Mouse (Mus musculus) midbrain, postnatal 0 days (tissue): ENCODE measurements around the gene Eri3. TPM values are rescaled to one million over a fixed set of nuclear protein-coding genes. Genes with fewer than 3 reads are reported as not detected.
A peak's percentile ranks its signal among the peaks of the same experiment; 100 is the strongest.

Experiments
- ATAC-seq: fragments of 200-750 bp; cut with Nextera tagmentation; 2 replicates; pipeline ENCODE4 v1.8.0; 2017; ENCODE audit warnings: moderate number of reproducible peaks, mild to moderate bottlenecking, moderate TSS enrichment, moderate library complexity; ENCODE audit not compliant: low FRiP score
- DNase-seq: peaks from one replicate; pipeline ENCODE4 v3.0.0-alpha.2; 2015; ENCODE audit warnings: low spot score
- H3K27ac ChIP-seq: fragments of 300-500 bp; sonication (generic); 2 replicates; pipeline ENCODE4 v1.5.1; 2014; ENCODE audit warnings: low read depth, mild to moderate bottlenecking, low read length, mixed read lengths
- H3K27me3 ChIP-seq: fragments of 300-500 bp; sonication (generic); 2 replicates; pipeline ENCODE4 v1.6.1; 2014; ENCODE audit warnings: low read length, control low read depth, mixed read lengths; ENCODE audit not compliant: insufficient read depth
- H3K36me3 ChIP-seq: fragments of 300-500 bp; sonication (generic); 2 replicates; pipeline ENCODE4 v1.6.1; 2014; ENCODE audit warnings: low read length, control low read depth, mixed read lengths; ENCODE audit not compliant: insufficient read depth
- H3K4me1 ChIP-seq: fragments of 300-500 bp; sonication (generic); 2 replicates; pipeline ENCODE4 v1.6.1; 2014; ENCODE audit warnings: mild to moderate bottlenecking, control low read depth, antibody characterized with exemption, low read length, mixed read lengths; ENCODE audit not compliant: insufficient read depth
- H3K4me2 ChIP-seq: fragments of 300-500 bp; sonication (generic); 2 replicates; pipeline ENCODE4 v1.6.1; 2014; ENCODE audit warnings: low read depth, mild to moderate bottlenecking, low read length, mixed read lengths; ENCODE audit not compliant: poor library complexity, severe bottlenecking
- H3K4me3 ChIP-seq: fragments of 300-500 bp; sonication (generic); 2 replicates; pipeline ENCODE4 v1.5.1; 2014; ENCODE audit warnings: low read depth, mild to moderate bottlenecking, low read length, moderate library complexity
- H3K9ac ChIP-seq: fragments of 300-500 bp; sonication (generic); replicated peaks from 2 replicates; pipeline ENCODE4 v1.6.1; 2014; ENCODE audit warnings: mild to moderate bottlenecking, low read length, moderate library complexity, mixed read lengths; ENCODE audit not compliant: poor library complexity, severe bottlenecking
- H3K9me3 ChIP-seq: fragments of 300-500 bp; sonication (generic); 2 replicates; pipeline ENCODE4 v1.6.1; 2016; ENCODE audit warnings: low read length, control low read depth
- CTCF ChIP-seq: IDR thresholded peaks from 2 replicates; pipeline ENCODE4 v1.5.1; 2016; ENCODE audit warnings: antibody characterized with exemption, mild to moderate bottlenecking
- WGBS: fragments of 180-500 bp; shearing (Covaris S2); extraction: QIAGEN DNeasy Blood & Tissue Kit; methylation state at CpG from one replicate; pipeline ENCODE4 v1.1.7; 2014; 5-methylcytosine and 5-hydroxymethylcytosine counted together
- polyA plus RNA-seq: library from polyadenylated mRNA; unstranded; fragments of >200 nt; fragmentation: Nextera tagmentation; extraction: Ambion mirVana; gene quantifications from 2 replicates; pipeline ENCODE4 v1.2.1, GENCODE M21; 2015
- total RNA-seq: library from RNA; depleted of rRNA; stranded (reverse); fragments of >200 nt; gene quantifications from 2 replicates; pipeline ENCODE4 v1.2.3, GENCODE M21; 2014

Eri3 gene
- total and polyA plus RNA-seq, 2 experiments from 2014 or later, result 291 to 323 TPM

DNA sequence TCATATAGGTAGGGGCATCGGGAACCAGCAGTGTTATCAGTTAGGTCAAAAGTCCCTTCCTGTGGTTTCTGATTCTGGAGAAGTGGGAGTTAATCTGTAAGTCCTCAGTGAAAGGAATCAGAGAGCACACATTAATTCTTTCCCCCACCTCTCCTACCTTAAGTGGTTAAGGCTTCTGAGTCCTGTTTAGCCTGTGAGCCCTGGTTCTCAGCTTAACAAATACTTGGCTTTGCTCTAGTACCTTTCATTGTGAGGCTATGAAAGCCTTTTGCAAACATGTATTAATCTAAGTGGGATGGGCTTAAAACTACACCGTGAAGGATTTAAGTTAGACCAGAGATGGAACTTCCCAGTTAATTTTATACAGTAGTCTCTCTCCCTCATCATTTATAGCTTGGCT lies 35.8 kb downstream of the Eri3 start:
- DNase-seq, result no peak
- ATAC-seq, result no peak
- no peak overlapping the region for H3K9ac ChIP-seq
- no peaks in the 10 kb centered on the region; the same call in 1 of the 2 replicates for H3K4me1 ChIP-seq
- TF ChIP-seq CTCF, result no peak
- H3K4me2 ChIP-seq, result no peak overlapping the region
- H3K27ac ChIP-seq, result no peak overlapping the region
- 78% methylated on average over 2 of the region's 2 CpGs for WGBS
- peaks cover 32% of the 10 kb centered on the region for H3K36me3 ChIP-seq
- no peaks in the 10 kb centered on the region for H3K27me3 ChIP-seq
- H3K9me3 ChIP-seq, result no peaks in the 10 kb centered on the region
- H3K4me3 ChIP-seq, result no peak overlapping the region

DNA sequence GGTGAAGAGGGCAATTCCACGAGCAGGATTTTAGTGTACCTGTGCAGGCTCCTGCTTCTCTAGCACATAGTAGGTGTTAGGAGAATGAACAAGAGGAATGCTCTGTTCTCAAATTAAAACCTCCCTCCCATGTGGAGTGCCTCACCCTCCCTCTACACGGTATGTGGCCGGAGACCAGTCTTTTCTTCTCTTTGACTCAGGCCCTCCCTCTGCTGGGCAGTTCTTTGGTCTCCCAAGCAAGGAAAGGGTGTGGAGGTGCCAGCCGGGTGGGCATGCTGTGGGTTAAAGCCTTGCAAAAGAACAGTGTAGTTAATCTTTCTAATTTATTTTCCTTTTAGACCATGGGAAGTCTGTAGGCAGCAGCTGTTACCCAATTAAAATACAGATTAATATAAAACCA lies 37.3 kb downstream of the Eri3 start:
- no peaks in the 10 kb centered on the region for H3K27me3 ChIP-seq
- no peak overlapping the region for H3K4me2 ChIP-seq
- H3K9ac ChIP-seq, result no peak overlapping the region
- WGBS, result 22% methylated on average over 4 of the region's 4 CpGs
- ATAC-seq, result no peak
- peaks cover 32% of the 10 kb centered on the region for H3K36me3 ChIP-seq
- H3K9me3 ChIP-seq, result no peaks in the 10 kb centered on the region
- peak; percentile 36 for DNase-seq
- H3K27ac ChIP-seq, result no peak overlapping the region
- no peak overlapping the region for H3K4me3 ChIP-seq
- no peaks in the 10 kb centered on the region; the same call in 1 of the 2 replicates for H3K4me1 ChIP-seq
- TF ChIP-seq CTCF, result peak; percentile 69

- 14% methylated on average over 8 of the region's 8 CpGs for WGBS
- no peak overlapping the region for H3K4me2 ChIP-seq
- H3K9me3 ChIP-seq, result no peaks in the 10 kb centered on the region
- no peaks in the 10 kb centered on the region for H3K27me3 ChIP-seq
- no peak overlapping the region for H3K4me3 ChIP-seq
- TF ChIP-seq CTCF, result no peak
- peaks cover 30% of the 10 kb centered on the region for H3K36me3 ChIP-seq
- no peaks in the 10 kb centered on the region; the same call in 1 of the 2 replicates for H3K4me1 ChIP-seq
- no peak for DNase-seq
- ATAC-seq, result no peak
- H3K27ac ChIP-seq, result no peak overlapping the region
- no peak overlapping the region for H3K9ac ChIP-seq
These were observed 39.0 kb downstream of the Eri3 start for GRCm38 (mm10) chr4:117589081-117589660.

DNA sequence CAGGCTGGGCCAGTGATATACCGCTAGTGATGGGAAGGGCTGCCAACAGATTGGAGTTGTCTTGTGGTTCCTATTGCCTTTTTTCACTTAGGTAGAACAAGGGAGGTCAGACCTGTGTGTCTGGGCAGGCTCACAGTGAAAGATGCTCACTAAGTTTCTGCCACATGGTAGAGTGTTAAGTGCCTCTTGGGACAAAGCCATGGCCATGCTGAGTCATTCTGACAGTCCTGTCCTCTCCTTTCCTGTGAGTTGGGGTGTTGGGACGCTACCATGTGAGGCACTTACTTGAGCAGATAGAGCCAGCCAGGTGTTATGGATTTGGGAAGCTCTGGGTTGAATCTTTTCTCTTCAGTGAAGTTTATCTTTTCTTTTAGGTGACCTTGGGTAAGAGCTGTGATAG lies 40.6 kb downstream of the Eri3 start:
- H3K27me3 ChIP-seq, result no peaks in the 10 kb centered on the region
- ATAC-seq, result no peak
- WGBS, result 98% methylated on average over 2 of the region's 2 CpGs
- H3K4me1 ChIP-seq, result no peaks in the 10 kb centered on the region; the same call in 1 of the 2 replicates
- DNase-seq, result no peak
- no peak overlapping the region for H3K4me3 ChIP-seq
- H3K4me2 ChIP-seq, result no peak overlapping the region
- H3K9me3 ChIP-seq, result no peaks in the 10 kb centered on the region
- no peak overlapping the region for H3K9ac ChIP-seq
- no peak for TF ChIP-seq CTCF
- H3K36me3 ChIP-seq, result peaks cover 27% of the 10 kb centered on the region
- no peak overlapping the region for H3K27ac ChIP-seq

GRCm38 (mm10) chr4:117592206-117592605 lies 42.0 kb downstream of the Eri3 start:
- Histone ChIP-seq H3K27me3 (no peaks in the 10 kb centered on the region), H3K9me3 (no peaks in the 10 kb centered on the region), H3K9ac (no peak overlapping the region), H3K4me3 (no peak overlapping the region), H3K4me2 (no peak overlapping the region), H3K4me1 (no peaks in the 10 kb centered on the region; the same call in 1 of the 2 replicates), H3K27ac (no peak overlapping the region), H3K36me3 (peaks cover 32% of the 10 kb centered on the region)
- 80% methylated on average over 5 of the region's 5 CpGs for WGBS
- DNase-seq, result no peak
- no peak for ATAC-seq
- TF ChIP-seq CTCF, result no peak

DNA sequence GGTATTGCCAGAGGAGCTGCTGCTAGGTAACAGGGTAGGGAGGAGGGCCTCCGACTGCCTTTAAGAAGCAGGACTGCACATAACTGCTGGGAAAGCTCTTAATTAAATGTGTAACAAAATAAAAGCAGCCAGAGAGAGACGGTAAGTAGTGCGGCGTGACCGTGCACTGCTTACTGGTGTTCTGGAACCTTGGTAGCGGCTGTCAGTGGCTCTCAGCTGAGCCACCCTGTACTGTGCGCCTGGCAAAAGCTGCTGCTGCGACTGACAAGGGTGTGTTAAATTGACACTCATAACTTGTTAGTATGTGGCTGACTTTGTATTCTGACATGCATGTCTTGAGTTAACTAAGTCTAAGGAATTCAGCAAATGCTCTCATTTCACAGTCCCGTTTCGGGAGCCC lies 45.1 kb downstream of the Eri3 start:
- no peak for TF ChIP-seq CTCF
- Histone ChIP-seq H3K4me1 (no peaks in the 10 kb centered on the region; the same call in 1 of the 2 replicates), H3K27ac (no peak overlapping the region), H3K36me3 (peaks cover 34% of the 10 kb centered on the region), H3K9me3 (no peaks in the 10 kb centered on the region), H3K4me2 (no peak overlapping the region), H3K9ac (no peak overlapping the region), H3K27me3 (no peaks in the 10 kb centered on the region), H3K4me3 (no peak overlapping the region)
- ATAC-seq (no peak), DNase-seq (no peak)
- WGBS, result 64% methylated on average over 10 of the region's 10 CpGs
